Mouse (Mus musculus) embryonic facial prominence, embryonic 13.5 days (tissue): ENCODE results near the gene Ppara. TPM values are rescaled to one million over a fixed set of nuclear protein-coding genes. Genes with fewer than 3 reads are reported as not detected.

Source experiments
- ATAC-seq: fragments of 200-750 bp; cut with Nextera tagmentation; 2 replicates; pipeline ENCODE4 v1.8.0; 2017; ENCODE audit warnings: low read depth; ENCODE audit not compliant: insufficient number of reproducible peaks, insufficient read depth, low FRiP score, low TSS enrichment
- H3K27ac ChIP-seq: fragments of 300-500 bp; sonication (generic); 2 replicates; pipeline ENCODE4 v1.5.1; 2015; ENCODE audit warnings: moderate library complexity, mild to moderate bottlenecking, inconsistent platforms
- H3K27me3 ChIP-seq: fragments of 300-500 bp; sonication (generic); 2 replicates; pipeline ENCODE4 v1.6.1; 2015; ENCODE audit warnings: mild to moderate bottlenecking, inconsistent platforms
- H3K36me3 ChIP-seq: fragments of 300-500 bp; sonication (generic); 2 replicates; pipeline ENCODE4 v1.6.1; 2015; ENCODE audit warnings: mild to moderate bottlenecking, inconsistent platforms
- H3K4me1 ChIP-seq: fragments of 300-500 bp; sonication (generic); 2 replicates; pipeline ENCODE4 v1.6.1; 2015; ENCODE audit warnings: inconsistent platforms
- H3K4me2 ChIP-seq: fragments of 300-500 bp; sonication (generic); 2 replicates; pipeline ENCODE4 v1.6.1; 2015; ENCODE audit warnings: moderate library complexity, mild to moderate bottlenecking, inconsistent platforms
- H3K4me3 ChIP-seq: fragments of 300-500 bp; sonication (generic); 2 replicates; pipeline ENCODE4 v1.5.1; 2015; ENCODE audit warnings: mild to moderate bottlenecking, inconsistent platforms
- H3K9ac ChIP-seq: fragments of 300-500 bp; sonication (generic); 2 replicates; pipeline ENCODE4 v1.6.1; 2015; ENCODE audit warnings: mild to moderate bottlenecking, inconsistent platforms
- H3K9me3 ChIP-seq: fragments of 300-500 bp; sonication (generic); 2 replicates; pipeline ENCODE4 v1.6.1; 2016; ENCODE audit warnings: inconsistent platforms
- WGBS: fragments of 180-500 bp; shearing (Covaris S2); methylation state at CpG from one replicate; pipeline ENCODE4 v1.1.7; 2015; ENCODE audit warnings: mixed read lengths; 5-methylcytosine and 5-hydroxymethylcytosine counted together
- polyA plus RNA-seq: library from polyadenylated mRNA; unstranded; fragments of >200 nt; fragmentation: Nextera tagmentation; extraction: Ambion mirVana; gene quantifications from 2 replicates; pipeline ENCODE4 v1.2.1, GENCODE M21; 2015

The Ppara gene
- polyA plus RNA-seq, 1 experiment from 2014 or later, result 2.8 TPM

GRCm38 (mm10) chr15:85746671-85747070 lies 11.9 kb downstream of the Ppara start:
- Histone ChIP-seq H3K4me2 (no peak overlapping the region), H3K9me3 (peaks cover 2% of the 10 kb centered on the region; the same call in 1 of the 2 replicates), H3K4me3 (no peak overlapping the region), H3K27me3 (peaks cover 5% of the 10 kb centered on the region; the same call in 1 of the 2 replicates), H3K4me1 (no peaks in the 10 kb centered on the region), H3K36me3 (no peaks in the 10 kb centered on the region), H3K27ac (no peak overlapping the region), H3K9ac (no peak overlapping the region)
- ATAC-seq, result no peak
- 84% methylated on average over 13 of the region's 13 CpGs for WGBS

- no peak overlapping the region for H3K4me2 ChIP-seq
- no peak overlapping the region for H3K9ac ChIP-seq
- 89% methylated on average over 5 of the region's 5 CpGs for WGBS
- peaks cover 3% of the 10 kb centered on the region; the same call in 1 of the 2 replicates for H3K27me3 ChIP-seq
- H3K27ac ChIP-seq, result no peak overlapping the region
- H3K4me1 ChIP-seq, result no peaks in the 10 kb centered on the region
- peaks cover 4% of the 10 kb centered on the region; the same call in 1 of the 2 replicates for H3K9me3 ChIP-seq
- ATAC-seq, result no peak
- H3K36me3 ChIP-seq, result no peaks in the 10 kb centered on the region
- H3K4me3 ChIP-seq, result no peak overlapping the region
Observed at GRCm38 (mm10) chr15:85747951-85748350, 13.2 kb downstream of the Ppara start.

GRCm38 (mm10) chr15:85748466-85748865 lies 13.7 kb downstream of the Ppara start:
- no peaks in the 10 kb centered on the region for H3K4me1 ChIP-seq
- peaks cover 3% of the 10 kb centered on the region; the same call in 1 of the 2 replicates for H3K27me3 ChIP-seq
- H3K4me2 ChIP-seq, result no peak overlapping the region
- peaks cover 4% of the 10 kb centered on the region; the same call in 1 of the 2 replicates for H3K9me3 ChIP-seq
- no peak overlapping the region for H3K4me3 ChIP-seq
- no peak overlapping the region for H3K27ac ChIP-seq
- H3K36me3 ChIP-seq, result no peaks in the 10 kb centered on the region
- 78% methylated on average over 3 of the region's 3 CpGs for WGBS
- H3K9ac ChIP-seq, result no peak overlapping the region
- no peak for ATAC-seq

GRCm38 (mm10) chr15:85749141-85749540 lies 14.4 kb downstream of the Ppara start:
- Histone ChIP-seq H3K4me2 (no peak overlapping the region), H3K9ac (no peak overlapping the region), H3K9me3 (peaks cover 4% of the 10 kb centered on the region; the same call in 1 of the 2 replicates), H3K36me3 (no peaks in the 10 kb centered on the region), H3K4me3 (no peak overlapping the region), H3K27ac (no peak overlapping the region), H3K27me3 (peaks cover 3% of the 10 kb centered on the region; the same call in 1 of the 2 replicates), H3K4me1 (no peaks in the 10 kb centered on the region)
- WGBS, result 91% methylated on average over 9 of the region's 9 CpGs
- no peak for ATAC-seq

GRCm38 (mm10) chr15:85750115-85750514 lies 15.3 kb downstream of the Ppara start:
- WGBS, result 84% methylated on average over 5 of the region's 5 CpGs
- Histone ChIP-seq H3K9me3 (peaks cover 4% of the 10 kb centered on the region; the same call in 1 of the 2 replicates), H3K9ac (no peak overlapping the region), H3K4me1 (no peaks in the 10 kb centered on the region), H3K27ac (no peak overlapping the region), H3K27me3 (peaks cover 3% of the 10 kb centered on the region; the same call in 1 of the 2 replicates), H3K4me2 (no peak overlapping the region), H3K36me3 (no peaks in the 10 kb centered on the region), H3K4me3 (no peak overlapping the region)
- ATAC-seq, result no peak

GRCm38 (mm10) chr15:85752655-85753054 lies 17.9 kb downstream of the Ppara start:
- Histone ChIP-seq H3K27ac (no peak overlapping the region), H3K4me3 (no peak overlapping the region), H3K36me3 (no peaks in the 10 kb centered on the region), H3K4me2 (no peak overlapping the region), H3K4me1 (no peaks in the 10 kb centered on the region), H3K9me3 (peaks cover 7% of the 10 kb centered on the region), H3K27me3 (no peaks in the 10 kb centered on the region), H3K9ac (no peak overlapping the region)
- 64% methylated on average over 2 of the region's 2 CpGs for WGBS
- ATAC-seq, result no peak

GRCm38 (mm10) chr15:85754033-85754650 lies 19.4 kb downstream of the Ppara start:
- Histone ChIP-seq H3K27ac (no peak overlapping the region), H3K4me2 (no peak overlapping the region), H3K4me1 (no peaks in the 10 kb centered on the region), H3K36me3 (no peaks in the 10 kb centered on the region), H3K9me3 (peaks cover 8% of the 10 kb centered on the region), H3K9ac (no peak overlapping the region), H3K27me3 (no peaks in the 10 kb centered on the region), H3K4me3 (no peak overlapping the region)
- WGBS, result 85% methylated on average over 1 of the region's 1 CpGs
- no peak for ATAC-seq

- no peaks in the 10 kb centered on the region for H3K4me1 ChIP-seq
- no peak for ATAC-seq
- H3K9me3 ChIP-seq, result peaks cover 8% of the 10 kb centered on the region
- no peak overlapping the region for H3K4me3 ChIP-seq
- 64% methylated on average over 6 of the region's 6 CpGs for WGBS
- no peak overlapping the region for H3K4me2 ChIP-seq
- no peak overlapping the region for H3K9ac ChIP-seq
- no peaks in the 10 kb centered on the region for H3K36me3 ChIP-seq
- no peak overlapping the region for H3K27ac ChIP-seq
- H3K27me3 ChIP-seq, result no peaks in the 10 kb centered on the region
Observed at GRCm38 (mm10) chr15:85755214-85755613, 20.4 kb downstream of the Ppara start.

- Histone ChIP-seq H3K9me3 (peaks cover 6% of the 10 kb centered on the region), H3K27me3 (no peaks in the 10 kb centered on the region)
- WGBS, result 85% methylated on average over 7 of the region's 7 CpGs
Observed at GRCm38 (mm10) chr15:85756611-85757010, 21.8 kb downstream of the Ppara start.

GRCm38 (mm10) chr15:85757768-85758167 lies 23.0 kb downstream of the Ppara start:
- 90% methylated on average over 3 of the region's 3 CpGs for WGBS
- Histone ChIP-seq H3K4me1 (no peaks in the 10 kb centered on the region), H3K9ac (no peak overlapping the region), H3K9me3 (peaks cover 4% of the 10 kb centered on the region; the same call in 1 of the 2 replicates), H3K36me3 (no peaks in the 10 kb centered on the region), H3K27ac (no peak overlapping the region), H3K4me3 (no peak overlapping the region), H3K4me2 (no peak overlapping the region), H3K27me3 (no peaks in the 10 kb centered on the region)
- no peak for ATAC-seq

More at GRCm38 (mm10) chr15:85756611-85757010, 21.8 kb downstream of the Ppara start:
- Histone ChIP-seq H3K36me3 (no peaks in the 10 kb centered on the region), H3K9ac (no peak overlapping the region), H3K27ac (no peak overlapping the region), H3K4me3 (no peak overlapping the region), H3K4me1 (no peaks in the 10 kb centered on the region), H3K4me2 (no peak overlapping the region)
- ATAC-seq, result no peak

GRCm38 (mm10) chr15:85762761-85763160 lies 28.0 kb downstream of the Ppara start:
- Histone ChIP-seq H3K27me3 (no peaks in the 10 kb centered on the region), H3K9ac (no peak overlapping the region), H3K36me3 (no peaks in the 10 kb centered on the region), H3K4me1 (no peaks in the 10 kb centered on the region), H3K9me3 (0 out of 2 replicates have a peak, but pooled peaks cover 3% of the 10 kb centered on the region), H3K27ac (no peak overlapping the region), H3K4me2 (no peak overlapping the region), H3K4me3 (no peak overlapping the region)
- no peak for ATAC-seq
- 77% methylated on average over 4 of the region's 4 CpGs for WGBS

- Histone ChIP-seq H3K4me2 (no peak overlapping the region), H3K9ac (no peak overlapping the region), H3K4me1 (no peaks in the 10 kb centered on the region), H3K27ac (no peak overlapping the region), H3K27me3 (no peaks in the 10 kb centered on the region), H3K4me3 (no peak overlapping the region), H3K9me3 (0 out of 2 replicates have a peak, but pooled peaks cover 3% of the 10 kb centered on the region), H3K36me3 (no peaks in the 10 kb centered on the region)
- ATAC-seq, result no peak
- WGBS, result 50% methylated on average over 3 of the region's 3 CpGs
Observed at GRCm38 (mm10) chr15:85765022-85765421, 30.2 kb downstream of the Ppara start.
